Mouse (Mus musculus): ENCODE results near the gene Lrrc4.

The Lrrc4 gene

GRCm38 (mm10) chr6:28681521-28682457, 149.8 kb downstream of the Lrrc4 start:
- ChIA-PET POLR2A (no interaction called here), CTCF (interaction anchor here in 1 of 4 experiments (0.9 kb wide), 1 partner anchor 413 kb away, joined by 3 read pairs; no protein-coding TSS in a partner anchor)

GRCm38 (mm10) chr6:28680537-28680936, 151.0 kb downstream of the Lrrc4 start:
- CTCF ChIA-PET, result no interaction called here
- POLR2A ChIA-PET, result interaction anchor here in 1 of 4 experiments (0.6 kb wide), 1 partner anchor 251 kb away, joined by 3 read pairs; no protein-coding TSS in a partner anchor

GRCm38 (mm10) chr6:28678896-28679295, 152.7 kb downstream of the Lrrc4 start:
- ChIA-PET CTCF (no interaction called here), POLR2A (no interaction called here)

- ChIA-PET CTCF (no interaction called here), POLR2A (interaction anchor here in 1 of 4 experiments (0.8 kb wide), 1 partner anchor 49 kb away, joined by 3 read pairs; no protein-coding TSS in a partner anchor)
Observed at GRCm38 (mm10) chr6:28674686-28675085, 156.9 kb downstream of the Lrrc4 start.

GRCm38 (mm10) chr6:28672388-28672787, 159.2 kb downstream of the Lrrc4 start:
- POLR2A ChIA-PET, result interaction anchor here in 3 of 4 experiments (0.6 to 1.8 kb wide), 7 partner anchors 16 to 192 kb away, joined by 3 to 6 read pairs (median 3); no protein-coding TSS in a partner anchor
- CTCF ChIA-PET, result no interaction called here

GRCm38 (mm10) chr6:28669251-28669650, 162.3 kb downstream of the Lrrc4 start:
- POLR2A ChIA-PET, result interaction anchor here in 2 of 4 experiments (1.0 to 1.5 kb wide), 3 partner anchors 8 to 189 kb away, joined by 3 to 5 read pairs (median 4); no protein-coding TSS in a partner anchor
- CTCF ChIA-PET, result interaction anchor here in 2 of 4 experiments (0.5 to 0.8 kb wide), 2 partner anchors 31 to 245 kb away, joined by 3 to 5 read pairs; no protein-coding TSS in a partner anchor

GRCm38 (mm10) chr6:28667586-28667985, 164.0 kb downstream of the Lrrc4 start:
- POLR2A ChIA-PET, result no interaction called here
- CTCF ChIA-PET, result no interaction called here

GRCm38 (mm10) chr6:28664716-28665115, 166.8 kb downstream of the Lrrc4 start:
- POLR2A ChIA-PET, result interaction anchor here in 1 of 4 experiments (1.7 kb wide), 1 partner anchor 13 kb away, joined by 3 read pairs; no protein-coding TSS in a partner anchor

GRCm38 (mm10) chr6:28663670-28664069, 167.9 kb downstream of the Lrrc4 start:
- POLR2A ChIA-PET, result no interaction called here
- CTCF ChIA-PET, result no interaction called here

More at GRCm38 (mm10) chr6:28664716-28665115, 166.8 kb downstream of the Lrrc4 start:
- CTCF ChIA-PET, result no interaction called here

- POLR2A ChIA-PET, result interaction anchor here in 1 of 4 experiments (0.5 to 1.3 kb wide), 3 partner anchors 18 to 57 kb away, joined by 3 to 4 read pairs (median 3); no protein-coding TSS in a partner anchor
- CTCF ChIA-PET, result no interaction called here
Observed at GRCm38 (mm10) chr6:28663004-28663403, 168.5 kb downstream of the Lrrc4 start.

- CTCF ChIA-PET, result no interaction called here
- POLR2A ChIA-PET, result interaction anchor here in 1 of 4 experiments (0.7 kb wide), 1 partner anchor 53 kb away, joined by 3 read pairs; no protein-coding TSS in a partner anchor
Observed at GRCm38 (mm10) chr6:28656511-28656910, 175.0 kb downstream of the Lrrc4 start.

- CTCF ChIA-PET, result no interaction called here
- POLR2A ChIA-PET, result interaction anchor here in 1 of 4 experiments (1.1 kb wide), 1 partner anchor 17 kb away, joined by 3 read pairs; no protein-coding TSS in a partner anchor
Observed at GRCm38 (mm10) chr6:28645231-28645630, 186.3 kb downstream of the Lrrc4 start.

GRCm38 (mm10) chr6:28642909-28643308, 188.6 kb downstream of the Lrrc4 start:
- CTCF ChIA-PET, result no interaction called here
- POLR2A ChIA-PET, result interaction anchor here in 2 of 4 experiments (0.8 to 2.6 kb wide), 7 partner anchors 9 to 27 kb away, joined by 3 to 14 read pairs (median 5); no protein-coding TSS in a partner anchor

GRCm38 (mm10) chr6:28640088-28640487, 191.5 kb downstream of the Lrrc4 start:
- ChIA-PET CTCF (interaction anchor here in 1 of 4 experiments (0.6 kb wide), 1 partner anchor 683 kb away, joined by 3 read pairs; no protein-coding TSS in a partner anchor), POLR2A (interaction anchor here in 2 of 4 experiments (0.9 to 2.0 kb wide), 5 partner anchors 8 to 102 kb away, joined by 3 to 6 read pairs (median 3); no protein-coding TSS in a partner anchor)

GRCm38 (mm10) chr6:28635531-28636348, 195.8 kb downstream of the Lrrc4 start:
- ChIA-PET POLR2A (interaction anchor here in 1 of 4 experiments (0.8 to 1.5 kb wide), 3 partner anchors 12 to 38 kb away, joined by 3 to 5 read pairs (median 4); no protein-coding TSS in a partner anchor), CTCF (no interaction called here)

- ChIA-PET CTCF (no interaction called here), POLR2A (interaction anchor here in 1 of 4 experiments (0.8 to 1.0 kb wide), 2 partner anchors 13 to 37 kb away, joined by 3 to 4 read pairs; no protein-coding TSS in a partner anchor)
Observed at GRCm38 (mm10) chr6:28635092-28635491, 196.5 kb downstream of the Lrrc4 start.

GRCm38 (mm10) chr6:28633656-28634055, 197.9 kb downstream of the Lrrc4 start:
- POLR2A ChIA-PET, result interaction anchor here in 1 of 4 experiments (0.6 to 1.7 kb wide), 6 partner anchors 9 to 253 kb away, joined by 3 to 6 read pairs (median 3); no protein-coding TSS in a partner anchor
- CTCF ChIA-PET, result interaction anchor here in 1 of 4 experiments (0.6 kb wide), 1 partner anchor 162 kb away, joined by 3 read pairs; no protein-coding TSS in a partner anchor

- POLR2A ChIA-PET, result interaction anchor here in 1 of 4 experiments (1.0 to 1.7 kb wide), 4 partner anchors 9 to 59 kb away, joined by 3 to 6 read pairs (median 4); no protein-coding TSS in a partner anchor
- CTCF ChIA-PET, result no interaction called here
Observed at GRCm38 (mm10) chr6:28633120-28633519, 198.4 kb downstream of the Lrrc4 start.

Measured in embryonic stem cell, embryonic (primary cell).